Mouse (Mus musculus) cerebellum, adult 8-10 months (tissue): Measurements from ENCODE around the gene Oaz2.
"Not testable (repeated sequence)": the region's sequence is repeated elsewhere in the genome, so short reads cannot be mapped to it uniquely, and the experiment has no call there.

Source experiments
- DNase-seq: peaks from one replicate; pipeline ENCODE4 v3.0.0; 2022

The Oaz2 gene

DNA sequence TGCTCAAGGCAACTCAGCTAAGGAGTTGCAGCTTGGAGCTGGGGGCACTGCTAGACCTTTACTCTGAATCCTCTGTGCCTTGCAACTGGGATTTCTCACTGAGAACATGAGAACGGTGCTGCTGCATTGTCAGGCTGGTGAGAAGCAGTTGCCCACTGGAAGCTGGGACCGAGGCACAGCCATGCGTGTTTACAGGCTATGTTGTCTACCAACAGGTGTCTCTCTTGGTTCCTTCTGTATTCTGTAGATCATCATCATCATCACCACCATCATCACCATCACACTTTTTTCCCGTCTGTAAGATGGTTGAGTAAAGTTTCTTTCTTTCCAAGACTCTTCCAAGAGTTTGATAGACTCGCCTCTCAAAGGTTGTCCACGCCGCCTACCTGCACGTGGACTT, at the start of gene Oaz2:
Gene Oaz2, plus strand, starts transcription at position 301 of the 400 bp plus-strand sequence.
- DNase-seq: no peak

- no peak for DNase-seq
Observed at GRCm38 (mm10) chr9:65619311-65619710, 48.5 kb upstream of the Oaz2 start.

DNA sequence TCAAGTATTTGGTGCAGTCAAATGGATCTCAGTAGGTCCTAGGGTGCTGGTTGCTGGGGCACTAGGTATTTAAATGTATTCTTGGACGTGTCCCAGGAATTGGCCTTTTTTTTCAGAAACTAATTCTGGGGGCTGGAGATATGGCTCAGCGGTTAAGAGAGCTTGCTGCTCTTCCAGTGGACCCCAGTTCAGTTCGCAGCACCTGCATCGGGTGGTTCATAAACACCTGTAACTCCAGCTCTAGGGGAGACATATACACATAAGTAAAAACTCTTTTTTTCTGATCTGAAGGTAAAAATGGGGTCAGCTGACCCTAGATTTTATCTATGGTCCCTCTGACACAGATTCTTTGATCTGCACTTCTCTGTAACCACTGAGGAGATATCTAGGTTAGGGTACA, 46.6 kb upstream of the Oaz2 start:
- DNase-seq: no peak

GRCm38 (mm10) chr9:65621666-65622065, 46.1 kb upstream of the Oaz2 start:
- DNase-seq: no peak

GRCm38 (mm10) chr9:65622826-65623225, 45.0 kb upstream of the Oaz2 start:
- no peak for DNase-seq

DNA sequence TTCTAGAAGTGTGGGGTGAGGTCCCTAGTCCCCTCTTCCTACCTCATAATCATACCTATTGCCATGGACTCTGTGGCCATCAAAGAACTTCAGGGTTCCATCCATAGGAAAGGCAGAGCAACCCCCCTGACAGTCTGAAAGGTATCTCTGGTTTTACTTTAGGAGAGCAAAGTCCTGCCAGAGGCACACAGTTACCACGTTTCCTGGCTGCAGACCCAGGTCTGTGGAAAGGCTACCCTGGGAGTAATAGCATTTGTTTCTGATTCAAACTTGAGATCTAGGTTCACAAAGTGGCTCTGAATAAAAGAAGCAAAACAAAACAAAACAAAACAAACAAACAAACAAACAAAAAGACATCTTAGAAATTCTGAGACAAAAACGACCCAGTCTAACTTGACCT, 43.5 kb upstream of the Oaz2 start:
- DNase-seq: no peak

DNA sequence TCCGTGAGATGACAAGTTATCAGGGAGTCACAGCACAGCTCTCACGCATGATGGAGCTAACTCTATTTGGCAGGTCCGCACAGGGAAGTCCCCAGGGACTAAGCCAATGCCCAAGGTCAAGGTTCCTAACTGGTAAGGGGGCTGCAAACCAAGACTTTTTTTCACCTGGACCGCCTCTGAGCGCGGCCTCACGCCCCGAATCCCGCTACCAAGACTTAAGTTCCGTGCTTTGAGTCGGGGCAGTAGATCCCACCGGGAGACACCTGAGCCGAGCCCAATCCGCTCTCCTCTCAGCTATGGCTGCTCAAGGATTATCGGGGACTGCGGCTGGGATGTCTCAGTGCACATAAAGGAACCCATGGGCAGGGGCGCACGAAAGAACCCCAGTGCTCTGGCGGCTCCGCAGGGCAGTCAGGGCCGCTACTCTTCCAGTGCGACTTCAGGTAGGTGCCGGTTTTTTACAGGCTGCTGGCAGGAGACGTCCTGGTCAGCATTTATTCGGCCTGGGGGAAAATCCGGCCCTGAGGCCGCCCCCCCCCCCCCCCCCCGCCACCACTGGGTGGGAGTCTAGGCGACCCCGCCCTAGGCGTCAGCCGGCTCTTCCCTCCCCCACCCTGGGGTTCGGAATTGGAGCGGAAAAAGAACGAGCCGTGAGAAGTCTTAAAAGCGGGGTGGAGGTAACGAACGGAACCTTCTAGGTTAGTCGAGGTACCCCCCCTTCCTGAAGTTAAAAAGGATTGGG, 38.6 kb upstream of the Oaz2 start, which contains the start of gene Rbpms2:
Gene Rbpms2, plus strand, starts transcription at position 624 of the 742 bp plus-strand sequence.
- peak; percentile 3 for DNase-seq

DNA sequence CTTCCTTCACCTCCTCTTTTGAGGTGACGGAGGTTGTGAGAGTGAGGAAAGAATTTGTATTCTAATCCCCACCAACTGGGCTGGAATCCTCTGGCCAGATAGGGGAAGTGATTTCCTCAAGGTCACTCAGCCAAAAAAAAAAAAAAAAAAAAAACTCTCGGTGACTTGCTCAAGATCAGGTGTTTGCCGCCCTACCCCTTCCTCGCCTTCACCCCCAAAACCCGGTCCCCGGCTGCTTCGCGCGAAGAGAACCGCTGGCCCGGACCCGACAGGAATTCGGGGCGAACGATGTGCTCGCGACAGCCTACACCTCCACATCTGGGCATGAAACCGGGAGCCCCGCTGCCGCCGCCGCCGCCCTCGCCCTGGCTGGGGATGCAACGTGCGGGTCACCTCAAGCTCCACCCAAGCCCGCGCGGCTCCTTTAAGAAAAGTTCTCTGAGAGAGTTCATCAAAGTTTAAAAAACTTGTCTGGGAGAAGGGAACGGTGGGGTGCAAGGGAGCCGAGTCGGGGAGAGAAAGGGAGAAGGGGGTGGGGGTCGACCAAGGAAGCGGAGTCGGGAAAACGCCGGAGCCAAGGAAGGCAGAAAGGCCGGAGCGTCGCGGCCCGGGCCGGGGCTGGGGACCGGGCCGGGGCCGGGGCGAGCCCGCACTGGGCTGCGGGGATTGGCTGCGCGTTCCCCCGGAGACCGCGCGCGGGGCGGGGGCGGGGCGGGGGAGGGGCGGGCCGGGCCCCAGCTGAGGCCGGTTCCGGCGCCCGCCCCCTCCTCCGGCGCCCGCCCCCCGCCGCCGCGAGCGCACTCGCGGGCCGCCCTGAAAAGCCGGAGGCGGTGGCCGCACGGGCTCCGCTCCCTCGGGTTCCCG, 37.8 kb upstream of the Oaz2 start:
- DNase-seq: no peak

- DNase-seq: no peak
Observed at GRCm38 (mm10) chr9:65630631-65631353, 37.0 kb upstream of the Oaz2 start.

DNA sequence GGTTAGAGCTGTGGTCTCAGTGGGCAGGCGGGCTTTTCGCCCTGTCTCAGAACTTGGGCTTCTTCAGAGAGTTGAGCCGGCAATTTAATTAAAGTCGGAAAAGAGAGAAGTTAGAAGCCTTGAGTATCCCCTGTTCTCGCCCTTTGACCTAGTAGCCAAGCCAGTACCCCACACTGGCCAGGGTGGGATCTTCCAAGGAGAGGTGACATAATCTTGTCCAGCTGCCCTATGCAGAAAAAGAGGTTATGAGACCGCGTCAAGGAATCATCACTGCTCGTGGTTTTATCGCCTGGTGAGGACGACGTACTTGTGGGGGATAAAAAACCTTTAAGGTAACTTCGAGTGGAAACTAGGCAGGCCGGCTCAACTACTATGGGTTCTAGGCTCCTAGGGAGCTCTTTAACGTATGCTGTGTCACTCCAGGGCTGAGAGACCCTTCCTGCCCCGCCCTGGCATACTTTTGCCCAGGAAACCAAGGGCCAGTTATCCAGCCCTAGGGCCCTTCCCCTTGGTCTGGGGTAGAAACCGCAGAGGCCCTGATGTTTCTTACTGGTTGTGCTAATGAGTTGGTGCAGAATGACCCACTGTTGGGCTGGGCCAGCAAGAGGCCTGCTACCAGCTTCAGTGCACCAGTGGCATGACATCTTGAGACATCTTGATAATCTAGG, 36.3 kb upstream of the Oaz2 start:
- DNase-seq: peak; percentile 2

DNA sequence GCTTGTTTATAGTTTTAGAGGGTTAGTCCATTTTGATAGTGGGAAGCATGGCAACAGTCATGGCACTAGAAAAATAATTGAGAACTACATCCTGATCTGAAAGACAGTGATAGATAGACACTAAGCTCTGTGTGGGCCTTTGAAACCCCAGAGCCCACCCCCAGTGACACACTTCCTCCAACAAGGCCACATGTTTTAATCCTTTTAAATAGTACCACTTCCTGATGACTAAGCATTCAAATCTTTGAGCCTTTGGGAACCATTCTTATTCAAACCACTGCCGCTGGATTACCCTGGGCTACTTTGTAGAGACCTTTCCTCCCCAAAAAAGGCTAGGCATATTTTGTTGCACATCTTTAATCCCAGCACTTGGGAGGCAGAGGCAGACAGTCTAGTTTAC, 32.0 kb upstream of the Oaz2 start:
- DNase-seq: no peak

DNA sequence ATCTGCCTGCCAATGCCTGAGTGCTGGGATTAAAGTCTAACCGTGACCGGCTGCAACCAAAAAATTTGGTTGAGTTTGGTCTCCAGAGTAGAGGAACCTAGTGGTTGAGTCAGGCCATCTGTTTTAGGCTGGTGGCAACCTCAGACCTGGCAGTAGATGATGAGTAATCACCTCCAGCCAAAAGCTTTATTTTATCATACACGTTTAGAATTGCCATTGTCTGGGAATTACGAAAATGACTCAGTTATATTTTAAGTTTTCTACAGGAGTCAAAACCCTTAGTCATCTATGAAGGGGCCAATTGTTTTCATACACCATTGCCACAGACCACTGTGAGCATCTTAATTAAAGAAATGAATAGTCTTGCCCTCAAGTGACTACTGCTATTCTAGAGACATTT, 30.9 kb upstream of the Oaz2 start:
- no peak for DNase-seq

DNA sequence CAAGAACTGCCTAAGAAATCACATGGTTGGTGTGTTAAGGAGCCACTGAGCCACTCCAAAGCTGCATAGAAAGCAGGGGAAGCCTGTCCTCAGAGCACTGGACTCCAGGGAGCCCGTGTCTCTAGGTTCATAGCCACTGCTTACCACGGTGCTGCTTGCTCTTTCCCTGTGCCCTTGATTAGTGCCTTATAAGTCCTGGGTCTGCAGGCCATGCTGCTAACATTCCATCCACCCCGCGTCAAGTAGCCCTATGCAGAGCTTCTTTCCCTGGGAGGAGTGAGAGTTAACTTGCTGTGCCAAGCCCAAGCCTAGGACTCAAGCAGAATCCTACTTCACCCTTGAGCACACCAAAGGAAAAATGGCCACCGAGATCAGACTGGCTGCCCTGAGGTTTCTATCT, 28.7 kb upstream of the Oaz2 start:
- no peak for DNase-seq

DNA sequence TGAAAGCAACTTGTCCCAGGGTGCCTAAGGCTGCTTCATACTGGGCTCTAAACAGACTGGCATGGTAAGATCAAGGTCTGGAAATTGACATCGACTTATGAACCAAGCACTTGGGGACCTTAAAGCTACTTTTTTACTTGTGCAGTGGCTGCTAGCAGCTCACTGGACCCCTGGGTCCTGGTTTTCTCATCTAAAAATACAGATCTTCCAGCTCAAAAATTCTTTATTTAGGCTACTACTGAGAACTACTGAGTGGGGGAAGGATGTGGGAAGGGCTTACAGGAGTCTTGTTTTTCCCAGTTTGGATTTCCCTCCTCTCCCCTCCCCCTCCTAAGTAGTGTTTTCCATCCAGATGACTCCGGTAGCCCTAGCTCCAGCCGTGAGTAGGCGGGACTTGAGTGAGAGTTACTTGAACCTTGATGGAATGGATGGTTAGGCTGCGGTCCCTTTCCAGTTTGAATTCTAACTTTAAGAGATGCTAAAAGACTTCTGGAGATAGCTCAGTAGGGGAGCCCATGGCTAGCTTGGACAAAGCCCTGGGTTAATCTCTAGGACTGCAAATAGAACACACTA, 26.9 kb upstream of the Oaz2 start:
- no peak for DNase-seq

- DNase-seq: no peak
Observed at GRCm38 (mm10) chr9:65641446-65642052, 26.3 kb upstream of the Oaz2 start.

DNA sequence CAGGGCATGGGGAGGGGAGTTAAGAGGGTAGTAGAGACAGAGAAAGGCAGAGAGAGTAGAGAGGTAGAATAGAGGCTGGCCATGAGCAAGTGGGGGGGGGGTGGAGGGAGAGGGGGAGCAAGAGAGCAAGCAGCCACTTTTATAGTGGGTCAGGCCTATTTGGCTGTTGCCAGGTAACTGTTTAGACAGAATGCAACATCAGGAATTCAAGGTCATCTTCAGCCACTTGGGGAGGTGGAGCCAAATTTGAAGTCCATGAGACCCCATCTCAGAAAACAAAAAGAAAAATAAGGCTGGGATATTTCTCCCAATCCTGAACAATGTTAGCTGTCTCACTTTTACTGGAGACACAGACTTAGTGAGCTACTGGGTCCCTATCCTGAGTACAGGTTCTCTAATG, 25.3 kb upstream of the Oaz2 start:
- no peak for DNase-seq

- DNase-seq: no peak
Observed at GRCm38 (mm10) chr9:65644960-65645359, 22.8 kb upstream of the Oaz2 start.

DNA sequence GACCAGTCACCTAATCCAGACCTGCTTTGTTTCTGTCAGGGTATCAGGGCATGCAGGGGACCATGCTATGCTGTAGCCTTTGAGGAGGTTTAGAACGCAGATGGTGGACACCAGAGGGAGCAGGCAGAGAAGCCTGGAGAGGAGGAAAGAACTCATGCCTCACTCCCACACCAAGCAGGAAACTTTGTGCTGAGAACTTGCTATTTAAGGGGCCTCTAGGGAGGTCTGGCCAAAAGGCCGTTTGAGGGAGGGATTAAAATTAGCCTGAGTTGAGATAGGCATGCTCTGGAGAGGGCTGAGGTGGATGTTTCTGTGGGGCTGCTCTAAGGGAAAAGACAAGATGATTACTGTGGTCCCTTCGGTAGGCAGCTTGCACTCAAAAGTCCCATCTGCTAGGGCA, 21.8 kb upstream of the Oaz2 start:
- DNase-seq: no peak

DNA sequence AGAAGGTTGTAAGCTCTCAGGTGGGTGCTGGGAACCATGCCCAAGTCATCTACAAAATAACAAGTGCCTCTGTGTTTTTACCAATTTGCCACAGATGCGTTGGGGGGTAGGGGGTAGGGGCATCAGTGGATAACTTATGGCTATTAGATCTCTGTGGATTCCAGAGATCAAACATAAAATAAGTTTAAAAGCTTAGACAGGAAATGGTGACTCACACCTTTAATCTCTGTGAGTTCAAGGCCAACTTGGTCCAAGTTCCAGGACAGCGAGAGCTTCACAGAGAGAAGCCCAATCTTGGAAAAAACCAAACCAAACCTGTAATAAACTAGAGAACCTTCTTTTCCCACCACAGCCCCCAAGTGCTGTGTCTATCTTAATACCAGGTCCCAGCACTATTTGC, 21.0 kb upstream of the Oaz2 start:
- no peak for DNase-seq

DNA sequence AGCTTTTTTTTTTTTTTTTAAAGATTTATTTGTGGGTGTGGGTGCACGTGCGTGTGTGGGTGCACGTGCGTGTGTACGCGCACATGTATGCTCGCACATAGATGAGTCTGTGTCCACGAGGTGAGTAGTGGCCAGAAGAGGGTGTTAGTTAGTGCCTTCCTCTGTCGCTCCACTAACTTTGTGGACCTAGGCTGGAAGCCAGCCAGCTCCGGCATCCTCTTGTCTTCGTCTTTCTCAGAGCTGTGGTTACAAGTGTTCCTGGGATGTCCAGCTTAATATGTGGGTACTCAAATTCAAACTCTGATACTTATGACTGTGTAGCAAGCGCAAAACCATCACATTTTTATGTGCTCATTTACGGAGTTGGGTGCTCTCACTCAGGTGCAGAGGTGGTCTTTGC, 19.1 kb upstream of the Oaz2 start:
- no peak for DNase-seq

DNA sequence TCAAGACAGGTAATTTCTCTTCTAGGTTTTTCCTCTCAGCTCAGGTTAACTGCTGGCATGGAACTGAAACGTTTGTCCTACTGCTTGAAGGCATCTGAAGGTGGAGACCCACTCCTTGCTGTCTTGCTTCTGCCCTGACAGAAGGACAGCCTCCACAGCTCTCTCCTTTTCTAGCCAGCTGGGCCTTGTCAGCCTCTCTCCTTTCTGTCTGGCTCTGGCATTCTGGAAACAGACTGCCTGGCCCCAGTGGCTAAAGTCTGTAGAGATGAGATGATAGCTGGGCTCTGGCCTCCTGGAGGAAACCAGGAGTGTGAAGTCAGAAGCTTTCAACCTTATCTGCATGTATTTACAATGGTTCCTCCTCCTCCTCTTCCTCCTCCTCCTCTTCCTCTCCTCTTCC, 17.8 kb upstream of the Oaz2 start:
- DNase-seq: no peak

DNA sequence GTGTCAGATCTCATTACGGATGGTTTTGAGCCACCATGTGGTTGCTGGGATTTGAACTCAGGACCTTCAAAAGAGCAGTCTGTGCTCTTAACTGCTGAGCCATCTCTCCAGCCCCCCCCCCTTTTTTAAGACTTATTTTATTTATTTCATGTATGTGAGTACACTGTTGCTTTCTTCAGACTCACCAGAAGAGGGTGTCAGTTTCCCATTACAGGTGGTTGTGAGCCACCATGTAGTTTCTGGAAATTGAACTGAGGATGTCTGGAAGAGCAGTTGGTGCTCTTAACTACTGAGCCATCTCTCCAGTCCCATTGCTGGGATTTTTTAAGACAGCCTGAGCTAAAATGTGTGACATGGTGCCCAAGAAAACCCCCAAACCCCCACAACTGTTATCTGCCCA, 15.8 kb upstream of the Oaz2 start:
- DNase-seq: not testable (repeated sequence)
